Mouse (Mus musculus) small intestine, adult 2 months (tissue): ENCODE measurements around the gene Bzw2. TPM values are rescaled to one million over a fixed set of nuclear protein-coding genes. Genes with fewer than 3 reads are reported as not detected.

ENCODE experiments used
- H3K27ac ChIP-seq: fragments of 200-500 bp; 2 replicates; pipeline ENCODE4 v1.5.1; 2012; ENCODE audit warnings: low read depth, low read length, control low read depth, inconsistent platforms; ENCODE audit not compliant: insufficient read depth
- H3K27me3 ChIP-seq: fragments of 200-500 bp; 2 replicates; pipeline ENCODE4 v1.6.1; 2012; ENCODE audit warnings: mild to moderate bottlenecking, moderate library complexity, low read length, inconsistent platforms; ENCODE audit not compliant: control insufficient read depth, insufficient read depth
- H3K36me3 ChIP-seq: fragments of 200-500 bp; 2 replicates; pipeline ENCODE4 v1.6.1; 2012; ENCODE audit warnings: mild to moderate bottlenecking, low read length, control low read depth, inconsistent platforms; ENCODE audit not compliant: control insufficient read depth, insufficient read depth
- H3K4me1 ChIP-seq: fragments of 200-500 bp; 2 replicates; pipeline ENCODE4 v1.6.1; 2012; ENCODE audit warnings: low read length, inconsistent platforms, mixed read lengths; ENCODE audit not compliant: control insufficient read depth, insufficient read depth, insufficient read length
- H3K4me3 ChIP-seq: fragments of 200-500 bp; 2 replicates; pipeline ENCODE4 v1.5.1; 2012; ENCODE audit warnings: low read depth, mild to moderate bottlenecking, control low read depth, inconsistent platforms, low read length, moderate library complexity
- CTCF ChIP-seq: fragments of 200-500 bp; IDR thresholded peaks from 2 replicates; pipeline ENCODE4 v1.5.1; 2012; ENCODE audit warnings: low read depth, mild to moderate bottlenecking, control low read depth, inconsistent platforms, low read length, moderate library complexity, mixed read lengths; ENCODE audit not compliant: insufficient replicate concordance, insufficient read length; ENCODE audit errors: extremely low read depth
- POLR2A ChIP-seq: fragments of 200-500 bp; IDR thresholded peaks from 2 replicates; pipeline ENCODE4 v1.6.1; 2012; ENCODE audit warnings: low read depth, mild to moderate bottlenecking, control low read depth, inconsistent platforms, low read length, moderate library complexity
- WGBS: fragments of 180-500 bp; shearing (Covaris S2); methylation state at CpG from one replicate; pipeline ENCODE4 v1.1.7; 2018; 5-methylcytosine and 5-hydroxymethylcytosine counted together
- polyA plus RNA-seq: library from polyadenylated mRNA; depleted of rRNA; stranded (reverse); fragments of >200 nt; gene quantifications from 2 replicates; pipeline ENCODE4 v1.2.3, GENCODE M21; 2012

Gene Bzw2
- polyA plus RNA-seq, 1 experiment: 4.8 TPM

- H3K36me3 ChIP-seq: peaks cover 45% of the 10 kb centered on the region
- 92% methylated on average over 3 of the region's 3 CpGs for WGBS
- TF ChIP-seq POLR2A (no peak), CTCF (no peak)
- no peak overlapping the region for H3K27ac ChIP-seq
- H3K4me1 ChIP-seq: no peaks in the 10 kb centered on the region
- no peaks in the 10 kb centered on the region for H3K27me3 ChIP-seq
- no peak overlapping the region for H3K4me3 ChIP-seq
Measured at GRCm38 (mm10) chr12:36112081-36112480, 45.8 kb downstream of the Bzw2 start.

DNA sequence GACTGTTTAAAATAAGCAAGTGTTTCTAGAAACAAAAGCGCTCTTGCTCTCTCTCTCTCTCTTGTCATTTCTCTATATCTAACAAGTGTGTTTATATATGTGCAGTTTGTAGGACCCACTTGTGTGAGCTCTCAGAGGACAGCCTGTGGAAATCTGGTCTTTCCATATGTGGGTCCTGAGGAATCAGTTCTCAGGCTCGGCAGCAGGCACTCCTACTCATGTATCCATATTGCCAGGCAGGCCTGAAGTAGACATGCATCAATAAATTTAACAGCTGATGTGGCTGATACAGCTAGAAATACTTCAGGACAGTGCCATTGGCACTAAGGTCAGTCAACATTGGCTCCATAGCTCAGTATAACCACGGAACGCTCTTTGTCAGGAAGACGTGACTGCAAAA is 46.8 kb downstream of the Bzw2 start:
- Histone ChIP-seq H3K36me3 (peaks cover 44% of the 10 kb centered on the region), H3K4me3 (no peak overlapping the region), H3K4me1 (no peaks in the 10 kb centered on the region), H3K27me3 (no peaks in the 10 kb centered on the region), H3K27ac (no peak overlapping the region)
- no peak for TF ChIP-seq CTCF
- no peak for TF ChIP-seq POLR2A
- WGBS: 90% methylated on average over 5 of the region's 5 CpGs

DNA sequence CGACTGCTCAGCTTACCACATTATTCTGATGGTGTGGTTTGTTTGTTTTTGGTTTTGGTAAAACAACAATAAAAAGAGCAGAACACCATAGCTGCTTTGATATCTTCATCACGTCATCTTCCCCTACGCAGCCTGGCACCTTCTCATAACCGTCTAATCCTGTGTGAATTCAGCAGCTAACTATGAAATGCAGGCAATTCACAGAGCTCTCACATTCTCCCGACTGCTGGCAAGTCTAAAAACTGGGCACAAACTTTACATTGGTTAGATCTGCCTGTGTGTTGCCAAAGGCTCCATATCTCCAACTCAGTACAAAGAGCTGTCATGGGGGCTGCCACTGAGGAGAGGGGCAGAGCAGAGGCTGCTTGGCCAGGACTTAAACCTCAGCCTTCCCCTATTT is 47.4 kb downstream of the Bzw2 start:
- Histone ChIP-seq H3K27me3 (no peaks in the 10 kb centered on the region), H3K36me3 (peaks cover 41% of the 10 kb centered on the region), H3K4me1 (no peaks in the 10 kb centered on the region), H3K27ac (no peak overlapping the region), H3K4me3 (no peak overlapping the region)
- 83% methylated on average over 5 of the region's 5 CpGs for WGBS
- TF ChIP-seq CTCF (no peak), POLR2A (no peak)

- Histone ChIP-seq H3K27ac (no peak overlapping the region), H3K4me1 (no peaks in the 10 kb centered on the region), H3K4me3 (no peak overlapping the region), H3K27me3 (no peaks in the 10 kb centered on the region), H3K36me3 (peaks cover 43% of the 10 kb centered on the region)
- TF ChIP-seq CTCF: no peak
- no peak for TF ChIP-seq POLR2A
- 90% methylated on average over 5 of the region's 5 CpGs for WGBS
Measured at GRCm38 (mm10) chr12:36108442-36108841, 49.4 kb downstream of the Bzw2 start.

GRCm38 (mm10) chr12:36103592-36103910 is 54.3 kb downstream of the Bzw2 start:
- WGBS: 98% methylated on average over 4 of the region's 4 CpGs
- Histone ChIP-seq H3K4me1 (no peaks in the 10 kb centered on the region), H3K27me3 (no peaks in the 10 kb centered on the region), H3K36me3 (peaks cover 34% of the 10 kb centered on the region), H3K4me3 (no peak overlapping the region), H3K27ac (no peak overlapping the region)
- TF ChIP-seq POLR2A: no peak
- no peak for TF ChIP-seq CTCF

DNA sequence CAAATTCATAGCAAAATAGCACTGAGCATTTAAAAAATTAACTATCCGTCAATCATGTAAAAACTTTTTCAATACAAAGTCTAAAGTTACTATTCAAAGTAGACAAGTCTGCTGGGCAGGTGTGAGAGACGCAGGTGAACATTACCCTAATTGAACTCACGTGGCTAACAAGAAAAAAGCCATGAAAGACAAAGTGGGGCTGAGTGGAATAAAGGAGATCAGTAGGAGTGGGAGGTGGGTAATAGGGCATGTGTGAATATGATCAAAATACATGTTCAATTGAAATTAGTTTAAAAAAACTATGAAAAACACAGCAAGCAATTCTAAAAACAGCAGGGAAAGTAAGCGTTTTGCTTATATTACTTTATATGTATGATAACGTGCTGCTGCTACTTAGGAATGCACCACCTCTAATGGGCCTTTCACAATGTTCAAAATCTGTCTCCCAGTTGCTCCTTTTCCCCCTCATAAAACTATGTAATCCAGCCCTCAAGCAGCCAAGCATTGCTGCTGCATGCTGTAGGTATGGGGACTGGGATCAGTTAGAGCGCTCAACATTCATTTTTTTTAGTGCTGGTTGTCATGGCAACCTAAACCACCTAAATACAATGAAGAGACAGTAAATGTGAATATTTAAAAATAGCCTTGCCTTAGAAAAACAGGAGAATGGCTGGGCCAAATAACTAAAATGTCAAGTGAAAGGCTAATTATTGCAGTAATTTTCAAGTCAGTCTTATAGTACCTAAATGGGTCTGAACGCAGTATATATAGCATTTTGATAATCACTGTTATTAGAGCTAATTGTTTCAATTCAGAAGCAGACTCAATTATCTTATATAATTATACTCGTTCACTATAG is 54.9 kb downstream of the Bzw2 start:
- Histone ChIP-seq H3K36me3 (peaks cover 30% of the 10 kb centered on the region), H3K4me1 (no peaks in the 10 kb centered on the region), H3K27ac (no peak overlapping the region), H3K27me3 (no peaks in the 10 kb centered on the region), H3K4me3 (no peak overlapping the region)
- TF ChIP-seq POLR2A (no peak), CTCF (no peak)
- 96% methylated on average over 8 of the region's 8 CpGs for WGBS

DNA sequence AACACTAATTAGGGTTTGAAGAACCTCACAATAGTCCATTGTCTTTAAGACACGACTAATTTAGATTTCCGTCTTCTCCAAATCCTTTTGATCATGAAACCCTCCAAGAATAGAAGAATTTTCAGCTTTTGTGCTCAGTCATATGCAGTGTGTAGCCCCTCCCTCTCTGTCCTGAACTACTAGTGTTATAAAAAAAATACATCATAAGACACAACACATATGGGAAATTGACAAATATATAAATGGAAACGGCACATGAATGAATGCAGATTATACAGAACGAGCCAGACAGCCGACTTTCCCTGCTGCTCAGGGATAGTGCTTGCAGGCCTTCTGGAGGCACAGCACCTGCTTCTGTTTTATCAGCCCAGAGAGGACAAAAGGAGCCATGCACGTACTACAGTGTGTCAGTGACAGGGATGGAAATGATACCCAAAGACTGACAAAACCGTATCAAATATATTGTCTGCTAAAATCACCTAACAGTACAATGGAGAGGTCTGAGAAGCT is 62.5 kb downstream of the Bzw2 start:
- WGBS: 85% methylated on average over 7 of the region's 7 CpGs
- H3K4me3 ChIP-seq: no peak overlapping the region
- TF ChIP-seq POLR2A (no peak), CTCF (no peak)
- no peak overlapping the region for H3K27ac ChIP-seq
- H3K36me3 ChIP-seq: peaks cover 17% of the 10 kb centered on the region
- no peaks in the 10 kb centered on the region for H3K27me3 ChIP-seq
- no peaks in the 10 kb centered on the region for H3K4me1 ChIP-seq
